Mouse (Mus musculus) left cerebral cortex, postnatal 4 days (tissue): ENCODE measurements around the gene Morc1. TPM values are rescaled to one million over a fixed set of nuclear protein-coding genes. Genes with fewer than 3 reads are reported as not detected.

Source experiments
- DNase-seq: peaks from one replicate; pipeline ENCODE4 v3.0.0-alpha.2; 2022
- intact Hi-C: fragments of 180-260 bp; cut with DNase I; formaldehyde crosslinking; loops from one replicate; pipeline ENCODE4 v1.15.1; 2025
- total RNA-seq, 2 experiments: library from RNA; stranded (reverse); gene quantifications; 2 replicates each; pipeline ENCODE4 v1.2.3; 2021

Gene Morc1
- total RNA-seq, 2 experiments from 2014 or later, result 0.50 to 0.54 TPM

DNA sequence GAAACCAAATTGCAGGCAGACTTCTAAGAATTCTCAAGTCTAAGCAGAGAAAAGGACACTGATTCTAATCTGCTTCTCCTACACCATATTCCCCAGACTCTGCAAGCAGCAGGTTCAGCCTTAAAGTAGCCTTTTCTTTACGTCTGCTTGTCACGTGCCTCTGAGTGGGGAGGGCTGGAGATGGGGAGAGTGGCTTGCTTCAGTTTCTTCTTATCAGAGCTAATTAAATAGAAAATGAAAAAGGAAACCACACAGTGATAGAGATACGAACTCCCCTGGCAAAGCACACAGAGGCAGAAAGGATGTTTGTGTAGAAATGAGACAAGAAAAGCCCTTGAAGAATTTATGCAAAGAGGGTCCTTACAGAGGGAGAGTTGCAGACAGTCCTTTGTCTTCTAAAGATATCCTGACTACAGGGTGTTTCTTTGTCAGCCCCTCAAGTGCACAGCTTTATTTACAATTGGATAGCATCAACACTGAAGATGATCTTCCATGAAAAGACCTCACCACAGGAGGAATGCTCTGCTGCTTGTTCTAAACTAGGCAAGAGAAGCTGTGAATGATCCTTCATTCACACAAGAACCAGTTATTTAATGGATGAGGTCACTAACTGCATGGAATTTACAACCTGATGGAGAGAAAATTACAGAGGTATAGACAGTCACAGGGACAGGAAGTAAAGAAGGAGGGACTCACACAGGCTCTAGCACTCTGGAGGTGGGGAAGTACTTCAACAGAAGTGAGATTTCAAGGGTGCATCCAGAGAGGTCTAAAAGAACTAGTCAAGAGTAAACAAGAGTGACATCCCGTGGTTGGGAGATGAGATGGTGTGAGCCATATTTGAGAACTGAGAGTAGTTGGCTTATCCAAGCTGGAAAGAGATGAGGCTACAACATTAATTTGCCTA is 44.1 kb downstream of the Morc1 start:
- intact Hi-C loops, result no loop called here
- DNase-seq, result no peak

DNA sequence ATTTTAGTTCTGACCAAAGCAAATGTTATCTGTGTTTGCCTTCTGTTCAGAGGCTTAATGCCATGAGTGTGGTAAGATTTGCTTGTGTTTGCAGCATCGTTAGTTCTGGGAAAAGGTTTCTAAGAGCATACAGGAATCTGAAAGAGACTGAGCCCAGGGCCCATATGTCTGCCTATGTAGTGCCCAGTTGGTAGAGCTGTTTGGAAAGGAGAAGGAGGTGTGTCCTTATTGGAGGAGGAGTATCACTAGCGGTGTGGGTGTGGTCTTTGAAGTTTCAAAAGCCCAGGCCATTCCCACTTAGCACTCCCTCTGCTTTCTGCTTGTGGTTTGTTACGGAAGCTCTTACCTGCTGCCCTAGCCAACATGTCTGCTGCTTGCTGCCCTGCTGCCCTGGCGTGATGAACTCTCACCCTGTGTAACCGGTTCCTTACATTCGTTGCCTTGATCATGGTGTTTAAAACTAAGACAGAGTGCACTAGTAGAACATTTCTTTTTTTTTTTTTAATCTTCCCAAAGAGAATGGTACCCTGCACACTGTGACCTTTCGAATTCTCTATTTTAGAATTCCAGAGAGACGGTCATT is 48.3 kb downstream of the Morc1 start:
- no peak for DNase-seq
- intact Hi-C loops, result no loop called here

DNA sequence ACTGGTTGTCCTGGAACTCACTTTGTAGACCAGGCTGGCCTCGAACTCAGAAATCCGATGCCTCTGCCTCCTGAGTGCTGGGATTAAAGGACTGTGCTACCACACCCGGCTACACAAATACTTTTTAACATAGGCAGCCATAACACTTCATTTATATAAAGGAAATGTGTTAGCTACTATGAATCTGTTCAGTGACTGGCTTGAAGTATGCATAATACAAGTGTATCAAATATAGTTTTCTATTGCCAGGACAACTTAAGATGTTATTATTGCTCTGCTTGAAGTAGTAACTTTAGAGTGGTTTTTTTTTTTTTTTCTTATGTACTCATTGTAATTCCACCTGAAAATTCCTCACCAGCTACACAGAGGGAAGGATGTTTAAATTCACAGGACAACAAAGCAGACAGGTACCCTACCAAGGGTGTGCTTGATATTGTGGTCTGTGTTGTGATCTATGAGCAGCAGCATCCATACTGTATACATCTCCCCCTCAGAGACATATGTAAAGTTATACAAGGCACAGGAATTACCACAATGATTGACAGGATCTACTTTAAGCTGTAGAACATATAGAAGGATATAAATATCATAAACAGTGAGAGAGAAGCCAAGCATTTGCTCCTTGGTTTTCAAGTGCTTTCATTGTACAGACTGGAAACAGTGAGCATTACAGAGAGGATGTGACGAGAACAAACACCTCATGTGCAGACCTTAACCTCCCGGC is 85.9 kb downstream of the Morc1 start:
- DNase-seq, result no peak
- intact Hi-C loops, result no loop called here

DNA sequence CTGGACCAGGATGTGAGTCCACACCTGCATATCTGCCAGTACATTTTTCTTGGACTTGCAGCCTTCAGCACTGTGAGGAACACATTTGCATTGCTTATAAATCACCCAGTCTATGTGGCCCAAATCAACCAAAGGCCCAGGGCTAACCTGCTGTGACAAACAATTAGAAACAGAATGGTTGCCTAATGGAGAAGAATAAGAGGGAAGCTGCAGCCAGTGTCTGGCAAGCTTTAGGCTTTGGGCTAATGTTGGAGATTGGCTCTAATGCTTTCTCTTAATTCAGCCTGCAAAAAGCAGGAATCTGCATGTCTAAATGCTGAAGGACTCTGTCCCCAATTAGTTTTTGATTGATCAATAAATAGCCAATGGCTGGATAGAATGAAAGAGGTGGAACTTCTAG is 88.5 kb downstream of the Morc1 start:
- intact Hi-C loops, result loop anchor here (2.0 kb wide), 1 partner anchor 75 kb away; no protein-coding TSS in a partner anchor

DNA sequence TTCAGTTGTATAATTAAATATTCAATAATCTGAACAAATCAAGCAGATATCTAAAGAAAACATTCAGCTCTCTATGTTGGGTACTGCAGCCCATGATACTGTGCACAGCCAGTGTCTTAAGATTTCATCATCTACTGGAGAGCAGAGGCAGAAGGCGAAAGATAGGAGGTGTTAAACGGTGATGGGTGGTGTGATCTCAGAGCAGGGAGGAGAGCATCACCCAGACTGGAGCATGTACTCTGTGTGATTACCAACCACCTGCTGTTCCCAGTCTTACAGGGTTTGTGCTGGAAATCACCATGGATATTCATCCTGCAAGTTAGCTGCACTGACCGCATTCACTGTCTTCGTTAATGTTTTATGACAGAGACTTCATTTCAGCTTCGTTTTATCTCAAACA is 106.1 kb downstream of the Morc1 start:
- DNase-seq, result no peak
- intact Hi-C loops, result no loop called here

More for the DNA sequence above, 88.5 kb downstream of the Morc1 start:
- no peak for DNase-seq

DNA sequence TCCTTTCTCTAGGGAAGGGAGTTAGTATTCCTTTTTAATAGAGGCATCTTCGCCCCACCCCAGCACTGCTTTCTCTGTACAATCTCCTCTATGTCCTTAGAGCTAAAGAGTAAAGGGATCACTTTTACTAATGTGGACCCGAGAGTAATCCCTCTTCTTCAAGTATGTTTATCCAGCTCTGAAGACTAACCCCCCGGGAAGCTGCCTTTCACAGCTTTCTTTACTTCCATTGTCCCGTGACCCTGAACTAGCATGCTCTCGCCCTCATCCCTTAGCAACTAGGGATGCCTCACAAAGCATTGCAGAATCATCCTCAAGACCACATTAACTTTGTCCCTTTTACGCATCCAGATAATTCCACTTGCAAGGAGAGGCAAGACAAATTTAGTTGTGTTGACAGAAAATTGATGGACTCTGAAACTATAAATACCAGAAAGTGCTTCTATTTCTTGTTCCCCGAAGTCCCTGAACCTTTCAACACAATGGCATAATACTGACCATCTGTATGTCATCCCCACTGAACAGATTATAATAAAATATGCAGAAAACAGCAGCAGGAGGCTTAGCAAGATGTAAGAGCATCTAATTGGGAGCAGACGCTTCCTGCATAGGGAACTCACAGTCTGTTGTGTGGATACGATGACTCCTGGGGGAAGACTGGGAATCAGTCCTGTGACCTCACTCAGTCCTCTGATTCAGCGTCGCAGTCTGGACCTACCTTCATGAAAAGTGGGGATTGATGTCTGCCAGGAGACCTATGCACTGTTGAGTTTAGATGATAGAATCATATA is 131.4 kb downstream of the Morc1 start:
- intact Hi-C loops, result no loop called here

DNA sequence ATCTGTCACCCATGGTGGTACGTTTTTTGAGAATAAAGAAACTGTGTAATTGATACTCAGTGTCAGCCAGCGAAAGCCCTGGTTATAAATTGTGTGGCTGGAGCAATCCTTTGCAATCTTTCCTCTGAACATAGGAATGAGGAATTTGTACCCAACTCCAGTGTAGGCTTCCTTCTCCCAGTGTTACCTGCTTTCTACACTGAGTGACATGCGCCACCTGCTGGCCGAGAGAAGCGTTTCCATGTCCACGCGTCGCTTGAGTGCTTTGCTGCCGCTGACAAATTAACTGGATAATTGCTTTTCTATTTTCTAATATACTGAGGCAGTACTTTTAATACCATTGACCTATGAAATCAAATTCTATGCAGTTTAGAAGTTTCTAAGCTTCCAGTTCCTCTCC is 139.3 kb downstream of the Morc1 start:
- intact Hi-C loops, result no loop called here
- peak; percentile 83 for DNase-seq

More for the DNA sequence above, 131.4 kb downstream of the Morc1 start:
- no peak for DNase-seq

DNA sequence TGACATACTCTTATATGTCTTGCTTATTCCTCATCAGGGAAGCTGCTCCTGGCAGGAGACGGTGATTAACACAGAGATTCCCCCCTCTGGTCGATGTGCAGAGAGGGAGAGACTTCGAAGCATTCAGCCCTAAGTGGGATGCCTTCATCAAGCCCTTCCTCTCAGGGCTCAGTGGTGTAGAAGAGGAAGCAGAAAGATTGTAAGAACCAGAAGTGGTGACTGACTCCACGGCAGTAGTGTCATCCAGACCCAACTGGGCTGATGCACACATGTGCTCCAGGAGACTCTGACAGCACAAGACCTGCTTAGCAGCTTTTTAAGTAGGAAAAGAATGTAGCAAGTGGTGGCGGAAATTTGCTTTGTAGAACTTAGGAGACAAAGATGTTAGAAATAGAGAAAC is 143.0 kb downstream of the Morc1 start:
- intact Hi-C loops, result no loop called here
- DNase-seq, result no peak

DNA sequence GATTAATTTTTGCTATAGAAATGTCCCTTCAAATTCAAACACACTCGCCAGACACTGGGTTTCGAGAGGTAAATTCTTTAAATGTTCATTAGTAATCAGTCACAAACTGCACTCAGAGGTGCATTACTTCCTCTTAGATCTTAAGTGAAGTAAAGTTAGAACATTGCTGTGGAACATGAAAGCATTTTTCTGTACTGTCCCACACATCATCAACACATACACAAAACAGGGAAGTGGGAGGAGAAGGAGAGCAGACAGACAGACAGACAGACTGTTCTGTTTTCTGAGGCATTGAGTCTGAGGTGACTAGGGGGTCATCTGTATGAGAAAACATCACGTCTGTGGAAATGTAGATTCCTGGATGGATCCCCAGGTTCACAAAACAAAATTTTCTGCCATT is 143.5 kb downstream of the Morc1 start:
- intact Hi-C loops, result no loop called here
- DNase-seq, result no peak

DNA sequence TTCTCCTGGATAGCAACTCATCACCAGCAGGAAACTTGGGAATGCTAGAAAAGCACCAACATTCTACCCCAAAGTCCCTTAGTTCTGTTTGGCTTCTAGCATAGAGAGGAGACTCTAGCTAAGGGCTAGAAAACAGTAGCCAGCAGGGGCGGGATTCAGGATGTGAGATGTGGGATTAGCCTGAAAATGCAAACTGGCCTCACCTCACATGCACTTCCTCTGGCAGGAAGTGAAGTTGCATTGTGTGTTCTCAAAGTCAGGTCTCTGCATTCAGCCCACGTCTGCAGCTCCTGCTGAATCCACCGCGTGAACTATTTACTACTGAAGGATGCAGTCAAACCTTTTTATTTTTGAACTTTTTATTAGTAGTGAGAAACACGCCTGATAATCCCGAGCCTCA is 154.3 kb downstream of the Morc1 start:
- intact Hi-C loops, result no loop called here

DNA sequence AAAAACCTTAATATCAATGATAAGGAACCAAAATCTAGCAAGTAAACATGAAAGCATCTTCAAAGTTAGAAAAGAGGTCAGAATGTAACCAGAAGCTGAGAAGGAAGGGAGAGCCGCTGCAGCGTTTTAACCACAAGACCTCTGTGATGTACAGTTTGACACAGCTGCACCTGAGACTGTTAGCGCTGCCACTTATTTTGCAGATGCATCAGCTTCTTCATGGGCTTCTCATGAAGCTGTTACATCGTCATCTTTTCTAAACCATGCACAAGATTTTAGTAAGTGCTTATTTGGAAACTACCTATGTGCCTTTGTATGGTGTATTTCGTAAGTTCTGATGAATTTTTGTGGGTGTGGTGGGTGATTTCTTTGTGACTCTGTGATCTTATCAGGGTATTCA is 163.4 kb downstream of the Morc1 start:
- DNase-seq, result no peak
- intact Hi-C loops, result loop anchor here (2.0 kb wide), 1 partner anchor 76 kb away; no protein-coding TSS in a partner anchor

More for the DNA sequence above, 154.3 kb downstream of the Morc1 start:
- DNase-seq, result no peak

DNA sequence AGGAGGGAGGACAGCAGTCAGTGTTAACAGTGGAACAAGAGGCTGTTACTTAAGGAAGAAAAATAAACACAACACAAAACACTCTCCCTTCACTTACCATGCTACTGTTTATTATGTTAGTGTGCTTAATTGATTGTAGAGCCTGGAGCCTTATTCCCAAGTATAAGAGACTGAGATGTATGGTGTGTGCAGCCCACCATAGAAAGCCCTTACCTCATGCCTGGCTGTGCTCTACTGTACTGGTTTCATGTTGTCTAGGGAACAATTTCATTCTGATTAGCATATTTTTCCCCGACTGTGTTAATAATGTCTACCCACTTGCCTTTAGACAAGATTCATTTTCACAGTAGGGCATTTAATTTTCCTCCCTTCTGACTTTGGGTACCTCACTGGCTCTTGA is 164.2 kb downstream of the Morc1 start:
- intact Hi-C loops, result loop anchor here (2.0 kb wide), 1 partner anchor 76 kb away; no protein-coding TSS in a partner anchor
- no peak for DNase-seq

DNA sequence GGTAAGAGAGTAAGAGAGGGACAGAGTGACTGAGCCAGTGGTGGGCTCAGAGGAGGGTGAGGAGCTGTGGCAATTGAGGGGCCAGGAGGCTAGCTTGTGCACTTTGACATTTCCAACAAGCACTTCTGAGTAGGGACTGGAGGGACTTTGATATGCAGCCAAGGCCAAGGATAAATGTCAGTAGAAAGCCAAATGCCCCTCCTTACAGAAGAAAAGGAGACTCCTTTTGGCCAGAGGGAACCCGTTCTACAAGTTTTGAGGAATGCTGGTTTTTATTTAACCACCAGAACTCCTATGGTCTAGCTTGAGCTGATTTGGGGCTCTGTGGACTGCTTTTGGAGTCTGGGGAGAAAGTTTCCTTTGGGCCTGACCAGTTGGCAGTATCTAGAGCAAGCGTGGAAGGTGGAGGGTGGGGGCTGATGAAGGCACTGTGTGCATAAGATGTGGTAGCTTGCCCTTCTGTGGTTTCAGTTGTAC is 172.7 kb downstream of the Morc1 start:
- DNase-seq, result no peak
- intact Hi-C loops, result no loop called here

DNA sequence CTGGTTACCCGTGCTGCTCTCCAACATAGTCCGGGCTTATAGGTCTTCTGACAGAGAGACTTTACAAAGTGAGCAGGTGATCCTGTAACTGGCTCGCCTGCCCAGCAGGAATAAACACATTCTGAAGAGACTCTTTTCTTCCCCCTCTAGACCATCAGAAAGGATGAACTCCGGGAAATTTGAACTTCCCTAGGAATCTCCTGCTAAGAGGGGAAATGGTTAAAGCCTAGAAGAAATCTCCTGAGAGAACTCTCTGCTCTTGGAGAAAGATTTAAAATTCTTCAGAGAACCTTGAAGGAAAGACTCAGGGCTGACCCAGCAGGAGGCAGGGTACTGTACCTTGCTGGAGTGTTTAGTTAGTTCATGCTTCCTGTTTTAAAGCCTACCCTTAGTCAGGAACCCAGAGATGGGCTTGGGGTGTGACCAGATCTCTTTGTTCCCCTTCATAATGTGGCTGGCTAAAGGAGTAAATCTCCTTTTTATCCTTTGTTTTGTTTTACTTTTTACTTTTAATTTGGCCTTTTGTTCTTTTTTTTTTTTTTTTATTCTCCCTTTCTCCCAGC is 175.5 kb downstream of the Morc1 start:
- DNase-seq, result no peak
- intact Hi-C loops, result no loop called here

DNA sequence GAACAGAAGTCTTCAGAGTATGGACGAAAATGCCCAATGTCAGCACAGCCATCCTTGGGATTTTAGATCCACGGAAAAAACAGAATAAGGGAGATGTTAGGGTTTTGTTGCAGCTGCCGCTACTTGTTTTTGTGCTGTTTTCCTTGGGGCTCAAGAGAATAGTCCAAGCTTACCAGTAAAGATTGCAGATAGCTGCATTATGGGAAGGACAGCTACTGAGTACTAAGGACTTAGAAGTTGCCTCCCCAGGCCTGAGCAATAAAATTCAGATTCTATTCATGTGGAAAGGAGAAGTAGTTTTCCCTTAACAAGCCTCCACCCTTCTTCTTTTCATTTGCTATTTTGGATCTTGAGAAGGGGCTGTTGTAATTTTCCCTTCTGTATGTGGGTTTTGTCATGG is 177.2 kb downstream of the Morc1 start:
- intact Hi-C loops, result no loop called here
- no peak for DNase-seq

DNA sequence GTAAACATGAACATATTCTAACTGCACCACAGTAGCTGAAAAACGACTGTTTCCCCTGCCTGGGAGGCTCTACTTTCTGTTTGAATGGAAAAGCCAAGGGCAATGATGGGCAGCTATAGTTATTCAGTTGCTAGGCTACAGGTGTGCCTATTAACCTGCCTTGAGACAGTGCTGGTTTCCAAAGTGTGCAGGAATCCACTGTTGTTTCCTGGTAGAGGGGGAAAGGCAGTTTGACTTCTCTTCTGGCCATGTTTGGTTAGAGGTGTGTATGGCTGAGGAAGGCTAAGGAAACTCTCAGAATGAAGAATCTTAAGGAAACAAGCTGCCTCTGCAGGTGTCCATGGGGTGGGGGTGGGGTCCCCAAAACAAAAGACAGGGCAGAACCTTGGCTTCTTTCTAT is 179.8 kb downstream of the Morc1 start:
- no peak for DNase-seq
- intact Hi-C loops, result no loop called here

DNA sequence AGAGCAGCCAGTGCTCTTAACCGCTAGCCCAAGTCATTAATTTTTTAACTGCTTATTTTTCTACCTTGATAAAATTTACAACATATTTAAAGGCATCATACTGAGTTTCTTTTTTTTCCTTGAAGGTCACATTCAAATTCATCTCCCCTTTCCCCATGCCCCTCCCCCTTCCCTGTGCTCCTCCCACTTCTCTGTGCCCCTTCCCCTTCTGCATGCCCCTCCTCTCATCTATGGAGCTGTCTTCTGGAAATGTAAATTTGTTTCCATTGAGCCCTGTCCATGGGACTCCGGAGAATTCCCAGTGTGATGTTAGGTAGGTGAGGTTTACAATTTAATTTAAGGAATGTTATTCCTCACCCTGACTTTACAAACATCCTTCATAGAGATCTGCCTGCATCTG is 180.4 kb downstream of the Morc1 start:
- intact Hi-C loops, result no loop called here
- DNase-seq, result no peak

DNA sequence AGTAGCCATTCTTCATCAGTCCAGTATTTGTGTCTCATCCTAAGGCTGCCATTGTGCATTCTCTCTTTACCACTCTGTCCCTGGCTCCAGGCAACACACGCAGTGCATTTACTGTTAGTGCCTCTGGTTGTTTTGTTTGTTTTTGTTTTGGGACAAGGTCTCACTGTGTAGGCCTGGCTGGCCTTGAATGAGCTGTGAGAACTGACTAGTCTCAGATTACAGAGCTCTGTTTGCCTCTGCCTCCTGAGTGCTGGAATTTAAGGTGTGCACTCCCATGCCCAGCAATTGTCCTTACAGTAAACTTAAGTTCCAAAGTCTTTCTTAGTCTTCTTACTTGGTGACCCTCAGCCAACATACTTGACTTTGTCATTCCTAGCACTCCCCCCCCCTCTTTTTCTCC is 182.7 kb downstream of the Morc1 start:
- intact Hi-C loops, result no loop called here

DNA sequence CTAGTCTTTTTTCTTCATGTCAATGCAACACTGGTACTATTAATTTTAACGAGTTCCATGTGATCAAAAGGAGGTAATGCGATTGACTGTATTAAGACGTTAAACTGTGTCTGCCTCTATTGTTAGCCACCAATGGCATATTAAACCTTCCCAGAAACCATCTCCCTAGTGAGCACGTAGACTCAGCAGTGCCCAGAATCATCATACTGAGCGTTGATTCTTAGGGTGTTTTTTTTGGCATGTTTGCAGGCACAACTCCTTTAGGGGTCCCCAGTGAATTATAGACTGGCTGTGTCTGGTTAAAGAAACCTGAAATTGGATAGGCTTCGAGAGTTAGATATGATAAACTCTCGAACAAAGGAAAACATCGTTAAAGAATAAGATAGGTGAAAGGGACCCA is 189.5 kb downstream of the Morc1 start:
- intact Hi-C loops, result no loop called here
- no peak for DNase-seq

More for the DNA sequence above, 182.7 kb downstream of the Morc1 start:
- DNase-seq, result no peak

DNA sequence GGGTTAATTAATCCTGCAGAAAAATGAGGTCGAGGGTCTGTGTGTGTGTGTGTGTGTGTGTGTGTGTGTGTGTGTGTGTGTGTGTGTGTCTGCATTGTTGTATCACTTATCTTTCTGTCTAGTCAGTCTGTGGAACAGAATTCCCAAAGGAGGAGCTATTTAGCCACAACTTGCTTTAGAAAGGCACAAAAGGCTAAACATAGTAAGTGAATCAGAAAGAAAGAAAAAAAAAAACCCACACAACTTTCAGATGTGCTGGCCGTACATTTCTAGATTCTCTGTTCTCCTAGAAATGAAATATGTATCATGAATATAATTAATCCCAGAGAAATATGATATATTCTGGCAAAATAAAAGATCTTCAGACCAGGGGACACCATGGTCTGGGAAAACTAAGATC is 190.0 kb downstream of the Morc1 start:
- no peak for DNase-seq
- intact Hi-C loops, result no loop called here
